Mouse (Mus musculus): ENCODE measurements around the gene Tmem274. TPM values are rescaled to one million over a fixed set of nuclear protein-coding genes. Genes with fewer than 3 reads are reported as not detected.
A peak's percentile ranks its signal among the peaks of the same experiment; 100 is the strongest.
"Not testable (repeated sequence)": the region's sequence is repeated elsewhere in the genome, so short reads cannot be mapped to it uniquely, and the experiment has no call there.

The Tmem274 gene
- not detected for total RNA-seq (2021)
- long read RNA-seq, experiment 1, result 0 reads
- long read RNA-seq, experiment 2, result 0 reads

DNA sequence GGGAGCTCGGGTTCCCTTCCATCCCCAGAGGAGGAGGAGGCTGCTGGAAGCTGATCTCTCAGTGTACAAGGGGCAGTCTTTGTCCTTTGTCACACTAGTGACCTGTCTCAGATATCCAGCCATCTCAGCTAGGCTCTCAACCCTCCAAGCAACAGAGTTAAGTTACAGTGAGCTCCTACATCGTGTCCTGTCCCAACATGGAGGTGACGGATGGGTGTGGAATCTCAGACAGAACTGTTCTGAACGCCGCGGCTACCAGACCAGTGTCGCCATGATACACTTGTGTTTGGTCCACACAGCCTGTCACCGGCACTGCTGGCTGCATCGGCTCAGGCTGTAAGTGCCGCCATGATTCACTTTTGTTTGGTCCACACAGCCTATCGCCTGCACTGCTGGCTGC, at the start of gene Tmem274:
Gene Tmem274 (plus strand): TSS at position 301 of the 400 bp plus-strand sequence.
- no peak for DNase-seq

GRCm38 (mm10) chr4:149429592-149429991, 47.6 kb upstream of the Tmem274 start:
- DNase-seq, result no peak

DNA sequence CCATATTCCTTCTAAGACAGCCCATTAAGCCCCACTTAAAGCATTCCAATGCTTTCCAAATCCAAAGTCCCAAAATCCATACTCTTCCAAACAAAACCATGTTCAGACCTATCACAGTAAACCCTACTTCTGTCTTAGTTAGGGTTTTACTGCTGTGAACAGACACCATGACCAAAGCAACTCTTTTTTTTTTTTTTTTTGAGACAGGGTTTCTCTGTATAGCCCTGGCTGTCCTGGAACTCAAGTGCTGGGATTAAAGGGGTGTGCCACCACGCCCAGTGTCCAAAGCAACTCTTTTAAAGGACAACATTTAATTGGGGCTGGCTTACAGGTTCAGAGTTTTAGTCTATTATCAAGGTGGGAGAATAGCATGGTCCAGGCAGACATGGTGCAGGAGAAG, 45.3 kb upstream of the Tmem274 start:
- DNase-seq, result not testable (repeated sequence)

DNA sequence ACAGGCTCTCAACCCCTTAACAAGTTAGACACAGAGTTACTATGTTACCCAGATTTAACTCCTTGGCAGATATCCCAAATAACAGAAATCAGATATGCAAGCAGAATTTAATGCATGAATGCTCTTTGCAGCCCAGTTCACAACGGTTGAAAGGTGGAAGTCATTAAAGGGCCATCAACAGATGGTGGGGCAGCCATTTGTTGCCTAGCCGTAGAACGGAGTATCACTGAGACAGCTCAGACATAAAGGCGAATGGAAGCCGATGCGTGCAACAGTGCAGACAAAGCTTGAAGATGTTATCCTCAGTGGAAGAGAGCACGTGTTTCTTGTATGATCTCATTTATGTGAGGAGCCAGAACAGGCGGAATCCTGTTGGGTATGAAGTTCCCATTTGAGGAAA, 36.6 kb upstream of the Tmem274 start:
- DNase-seq, result no peak

- no peak for DNase-seq
These were observed 34.7 kb upstream of the Tmem274 start for GRCm38 (mm10) chr4:149442436-149442835.

GRCm38 (mm10) chr4:149444465-149444864, 32.7 kb upstream of the Tmem274 start:
- DNase-seq, result no peak

DNA sequence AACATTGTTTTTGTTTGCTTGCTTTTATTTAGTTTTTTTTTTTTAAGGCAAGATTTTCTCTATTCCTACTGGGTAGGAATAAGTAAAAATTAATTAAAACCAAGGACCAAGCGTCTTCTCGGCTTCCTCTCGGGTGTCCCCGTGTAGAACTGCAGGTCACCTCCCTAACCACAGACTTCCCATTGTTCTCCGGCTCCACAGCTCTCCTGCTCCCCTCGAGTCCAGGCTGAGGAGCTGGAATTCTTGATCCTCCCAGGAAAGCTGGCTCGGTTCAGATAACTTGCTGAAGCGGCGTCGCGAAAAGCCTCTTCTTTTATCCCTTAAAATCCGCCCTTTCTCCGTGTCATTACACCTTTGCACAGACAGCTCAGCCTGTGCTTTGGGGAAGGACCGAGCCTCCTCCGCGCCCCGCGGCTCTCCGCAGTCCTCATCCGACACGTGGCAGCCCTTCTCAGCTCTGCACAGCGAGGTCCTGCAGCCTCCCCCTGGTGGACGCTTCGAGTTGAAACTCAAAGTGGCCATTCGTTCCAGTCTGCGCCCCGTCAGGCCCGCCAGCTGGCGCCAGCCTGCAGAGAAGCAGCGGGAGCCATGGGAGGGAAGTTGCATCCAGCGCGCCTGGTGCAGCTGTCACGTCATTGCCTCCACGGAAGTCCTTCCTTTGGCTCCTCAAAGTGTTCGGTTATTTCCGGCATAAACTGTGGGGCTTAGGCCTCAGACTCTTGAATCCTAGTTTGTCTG, 32.0 kb upstream of the Tmem274 start:
- DNase-seq, result peak; percentile 93

DNA sequence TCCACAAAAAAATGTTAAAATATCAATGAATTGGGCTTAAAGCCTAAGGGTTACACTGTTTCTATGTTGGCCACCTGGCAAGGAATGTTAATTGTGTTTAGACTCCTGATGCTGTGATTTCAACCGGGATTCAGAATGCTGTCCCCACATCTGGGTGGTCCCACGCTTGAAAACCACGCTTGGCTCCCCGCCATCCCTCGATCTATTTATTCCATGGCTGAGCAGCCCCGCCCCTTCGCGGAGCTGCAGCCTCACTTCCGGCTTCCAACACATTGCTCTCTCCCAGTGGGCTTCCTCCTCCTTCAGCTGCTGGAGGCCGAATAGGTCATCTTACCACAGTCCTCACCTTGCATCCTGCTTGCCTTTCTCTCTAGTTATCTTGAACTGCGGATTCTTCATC, 31.3 kb upstream of the Tmem274 start:
- peak; percentile 58 for DNase-seq

DNA sequence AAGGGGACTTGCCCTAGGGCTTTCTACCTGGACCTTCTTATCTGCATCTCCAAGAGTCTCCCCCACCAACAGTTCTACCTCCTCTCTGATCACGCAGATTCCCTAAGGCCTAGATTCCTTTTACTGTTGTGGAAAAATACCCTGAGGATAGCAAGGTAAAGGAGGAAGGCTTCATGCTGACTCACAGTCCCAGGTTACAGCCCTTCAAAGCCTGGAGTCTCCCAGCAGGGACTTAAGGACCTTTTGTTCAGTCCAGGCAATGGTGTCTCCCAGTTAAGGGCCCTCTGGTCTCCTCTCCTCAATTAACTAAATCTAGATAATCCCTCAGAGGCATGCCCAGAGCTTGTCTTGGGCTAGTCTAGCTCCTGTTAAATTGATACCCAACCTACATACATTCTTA, 30.9 kb upstream of the Tmem274 start:
- no peak for DNase-seq

DNA sequence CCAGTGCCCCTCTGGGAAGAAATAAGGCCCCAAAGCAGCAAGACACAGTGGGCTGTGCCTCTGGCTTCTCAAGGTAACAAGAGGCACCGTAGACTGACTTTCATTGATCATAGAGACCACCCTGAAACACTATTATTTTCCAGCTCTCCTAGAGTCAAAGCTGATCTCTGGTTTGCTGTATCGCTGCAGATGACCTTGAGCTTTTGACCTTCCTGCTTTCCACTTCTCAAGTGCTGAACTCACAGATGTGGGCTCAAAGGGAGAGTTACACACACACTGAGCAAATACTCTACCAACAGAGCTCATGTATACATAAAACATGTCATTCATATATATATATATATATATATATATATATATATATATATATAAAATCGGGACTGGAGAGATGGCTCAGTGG, 26.5 kb upstream of the Tmem274 start:
- no peak for DNase-seq

- peak; percentile 68 for DNase-seq
These were observed 23.5 kb upstream of the Tmem274 start for GRCm38 (mm10) chr4:149453656-149454055.

GRCm38 (mm10) chr4:149454263-149454662, 22.9 kb upstream of the Tmem274 start:
- peak; percentile 69 for DNase-seq

- no peak for DNase-seq
These were observed 22.3 kb upstream of the Tmem274 start, which contains the start of gene Rbp7 for GRCm38 (mm10) chr4:149454879-149455278. Gene Rbp7 (minus strand): TSS chr4:149454978.

GRCm38 (mm10) chr4:149457163-149457562, 20.0 kb upstream of the Tmem274 start:
- not testable (repeated sequence) for DNase-seq

DNA sequence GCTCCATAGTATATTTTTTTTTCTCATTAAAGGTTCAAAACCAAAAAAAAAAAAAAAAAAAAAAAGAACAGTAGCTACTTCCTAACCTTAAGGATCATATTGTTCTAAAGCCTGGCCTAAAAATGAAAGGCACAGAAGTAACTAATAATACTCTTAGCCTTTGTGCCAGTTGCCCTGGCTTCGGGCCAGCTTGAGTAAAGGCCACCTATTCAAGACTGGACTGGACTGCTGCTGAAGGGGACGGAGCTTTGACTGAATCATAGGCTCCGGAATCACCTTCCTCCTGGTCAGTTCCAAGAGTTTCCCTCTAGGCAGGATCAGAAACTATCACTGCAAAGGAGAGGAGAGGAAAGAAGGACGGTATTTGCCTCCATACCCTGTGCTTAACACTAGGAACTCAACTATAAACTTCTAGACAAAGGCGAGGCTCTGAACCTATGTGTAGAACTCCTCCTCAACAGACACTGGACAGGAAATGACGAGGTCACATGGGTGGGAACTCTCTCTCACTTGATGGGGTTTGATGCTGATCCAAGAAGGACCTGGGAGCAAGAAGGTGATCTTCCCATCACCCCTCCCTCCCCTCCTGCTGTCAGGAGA, 19.2 kb upstream of the Tmem274 start:
- peak; percentile 78 for DNase-seq

- DNase-seq, result no peak
These were observed 18.7 kb upstream of the Tmem274 start for GRCm38 (mm10) chr4:149458526-149458925.

DNA sequence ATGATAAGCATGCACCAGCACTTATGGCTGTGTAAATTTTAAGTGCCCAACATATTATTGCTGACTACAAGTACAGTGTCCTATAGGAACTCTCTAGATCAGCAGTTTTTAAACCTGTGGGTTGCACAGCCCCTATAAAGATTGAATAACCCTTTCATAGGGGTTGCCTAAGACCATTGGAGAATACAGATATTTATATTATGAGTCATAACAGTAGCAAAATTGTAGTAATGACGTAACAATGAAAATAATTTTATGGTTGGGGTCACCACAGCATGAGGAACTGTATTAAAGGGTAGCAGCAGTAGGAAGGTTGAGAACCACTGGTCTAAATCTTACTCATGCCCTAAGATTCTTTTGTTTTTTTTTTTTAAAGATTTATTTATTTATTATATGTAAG, 17.8 kb upstream of the Tmem274 start:
- no peak for DNase-seq

DNA sequence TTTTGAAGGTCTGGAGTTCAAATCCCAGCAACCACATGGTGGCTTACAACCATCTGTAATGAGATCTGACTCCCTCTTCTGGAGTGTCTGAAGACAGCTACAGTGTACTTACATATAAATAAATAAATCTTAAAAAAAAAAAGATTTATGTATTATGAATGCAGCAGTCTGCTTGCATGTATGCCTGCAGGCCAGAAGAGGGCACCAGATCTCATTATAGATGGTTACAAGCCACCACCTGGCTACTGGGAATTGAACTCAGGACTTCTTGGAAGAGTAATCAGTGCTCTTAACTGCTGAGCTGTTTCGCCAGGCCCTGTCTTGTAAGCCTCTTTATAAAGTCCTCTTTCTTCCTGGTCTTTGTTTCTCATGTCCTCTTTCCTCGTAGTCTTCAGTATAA, 16.7 kb upstream of the Tmem274 start:
- not testable (repeated sequence) for DNase-seq

DNA sequence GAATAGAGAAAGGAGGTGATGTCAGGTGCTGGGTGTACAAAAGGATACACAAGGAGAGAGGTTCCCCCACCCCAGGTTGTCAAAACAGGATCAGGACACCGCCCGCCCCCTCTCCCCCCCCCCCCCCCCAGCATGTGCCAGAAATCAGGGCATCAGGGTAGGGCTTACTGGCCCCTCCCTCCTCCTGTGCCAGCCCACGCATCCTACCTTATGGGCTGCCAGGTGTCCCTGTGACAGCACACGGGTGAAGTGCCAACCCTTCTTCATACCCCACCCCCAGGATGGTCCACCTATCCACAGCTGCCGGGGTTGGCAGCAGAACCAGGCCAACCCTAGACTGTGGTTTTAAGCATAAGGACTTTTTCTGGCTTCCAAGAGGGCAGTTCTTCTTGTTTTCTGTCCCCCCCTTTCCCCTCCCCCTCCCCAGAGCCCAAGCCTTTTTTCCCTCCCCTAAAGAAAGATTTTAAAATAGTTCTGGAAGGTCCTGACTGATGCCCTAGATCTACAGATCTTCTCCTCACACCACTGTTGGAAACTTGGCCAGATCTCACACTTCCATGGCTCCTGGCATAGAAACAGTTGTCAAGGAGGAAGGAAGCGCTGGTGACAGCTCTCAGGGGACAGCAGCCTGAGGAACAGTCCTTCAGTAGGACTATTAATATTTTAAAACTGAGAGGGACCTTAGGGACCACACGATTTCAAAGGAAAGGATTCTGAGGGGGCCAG, 15.4 kb upstream of the Tmem274 start:
- DNase-seq, result no peak

DNA sequence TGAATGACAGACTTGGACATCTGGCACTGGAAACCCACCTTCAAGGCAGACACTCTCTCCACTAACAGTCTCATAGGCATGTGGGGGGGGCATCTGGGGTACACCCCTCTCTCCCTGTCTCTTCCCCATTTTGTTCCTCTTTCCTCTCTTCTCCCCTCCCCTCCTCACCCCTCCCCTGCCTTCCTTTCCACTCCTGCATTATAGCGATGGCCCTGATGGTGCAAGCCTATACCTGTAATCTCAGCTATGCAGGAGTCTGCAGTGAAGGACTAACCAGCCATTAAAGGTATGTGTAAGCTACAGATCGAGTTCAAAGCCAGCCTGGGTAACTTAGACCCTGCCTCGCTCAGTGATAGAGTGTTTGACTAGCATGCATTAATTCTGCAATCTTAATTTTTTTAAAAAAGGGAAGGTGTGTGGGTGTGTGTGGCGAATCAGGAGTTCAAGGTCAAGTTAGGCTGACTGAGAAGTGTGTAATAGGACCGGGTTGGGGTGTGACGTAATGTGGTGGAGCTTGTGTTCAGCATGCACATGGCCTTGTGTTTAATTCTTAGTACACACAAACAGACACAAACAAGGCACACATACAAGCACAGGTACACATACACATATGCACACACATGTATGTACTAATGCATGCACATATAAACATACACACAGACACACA, 14.7 kb upstream of the Tmem274 start:
- no peak for DNase-seq

- DNase-seq, result no peak
These were observed 13.7 kb upstream of the Tmem274 start for GRCm38 (mm10) chr4:149463435-149463950.

- DNase-seq, result no peak
These were observed 7.6 kb upstream of the Tmem274 start for GRCm38 (mm10) chr4:149469557-149469956.

Measured in adrenal gland, postnatal 10 days (tissue).